Mouse (Mus musculus) myocyte (in vitro differentiated cells): ENCODE measurements around the gene Fam167b.
"Not testable (repeated sequence)": the region's sequence is repeated elsewhere in the genome, so short reads cannot be mapped to it uniquely, and the experiment has no call there.

Experiments used
- E2F4 ChIP-seq: IDR thresholded peaks from one replicate; pipeline ENCODE4 v1.6.1; 2011; ENCODE audit warnings: mild to moderate bottlenecking, control low read depth, moderate library complexity; ENCODE audit not compliant: insufficient read depth
- MYOG ChIP-seq, 3 experiments: IDR thresholded peaks; one replicate each; pipeline ENCODE4 v1.6.1; 2011; ENCODE audit warnings: control low read depth in 2 of 3, low read depth in 2 of 3, mild to moderate bottlenecking in 2 of 3; ENCODE audit not compliant: insufficient read length in 2 of 3, control insufficient read depth in 1 of 3, insufficient read depth in 1 of 3
- POLR2A ChIP-seq: IDR thresholded peaks from one replicate; pipeline ENCODE4 v1.6.1; 2011; ENCODE audit warnings: low read depth, mild to moderate bottlenecking, control low read depth, moderate library complexity; ENCODE audit not compliant: insufficient read length
- POLR2AphosphoS2 ChIP-seq: IDR thresholded peaks from one replicate; pipeline ENCODE4 v1.6.1; 2011; ENCODE audit warnings: low read depth, control low read depth; ENCODE audit not compliant: insufficient read length
- TCF3 ChIP-seq: IDR thresholded peaks from one replicate; pipeline ENCODE4 v1.6.1; 2011; ENCODE audit warnings: low read depth, control low read depth; ENCODE audit not compliant: insufficient read length
- USF1 ChIP-seq: IDR thresholded peaks from one replicate; pipeline ENCODE4 v1.6.1; 2011; ENCODE audit warnings: low read depth, mild to moderate bottlenecking, control low read depth, moderate library complexity

GRCm38 (mm10) chr4:129528901-129529300 is 49.4 kb downstream of the Fam167b start:
- TF ChIP-seq E2F4; POLR2AphosphoS2; USF1; MYOG (IDR thresholded peaks at IDR 0.05; ENCODE audit: control insufficient read depth in 1 of 3, insufficient read depth in 1 of 3, insufficient read length in 2 of 3, low read depth in 2 of 3); POLR2A; TCF3: not testable (repeated sequence)
